ENCODE assay signal across 8 mouse cellular contexts in the genomic region with DNA sequence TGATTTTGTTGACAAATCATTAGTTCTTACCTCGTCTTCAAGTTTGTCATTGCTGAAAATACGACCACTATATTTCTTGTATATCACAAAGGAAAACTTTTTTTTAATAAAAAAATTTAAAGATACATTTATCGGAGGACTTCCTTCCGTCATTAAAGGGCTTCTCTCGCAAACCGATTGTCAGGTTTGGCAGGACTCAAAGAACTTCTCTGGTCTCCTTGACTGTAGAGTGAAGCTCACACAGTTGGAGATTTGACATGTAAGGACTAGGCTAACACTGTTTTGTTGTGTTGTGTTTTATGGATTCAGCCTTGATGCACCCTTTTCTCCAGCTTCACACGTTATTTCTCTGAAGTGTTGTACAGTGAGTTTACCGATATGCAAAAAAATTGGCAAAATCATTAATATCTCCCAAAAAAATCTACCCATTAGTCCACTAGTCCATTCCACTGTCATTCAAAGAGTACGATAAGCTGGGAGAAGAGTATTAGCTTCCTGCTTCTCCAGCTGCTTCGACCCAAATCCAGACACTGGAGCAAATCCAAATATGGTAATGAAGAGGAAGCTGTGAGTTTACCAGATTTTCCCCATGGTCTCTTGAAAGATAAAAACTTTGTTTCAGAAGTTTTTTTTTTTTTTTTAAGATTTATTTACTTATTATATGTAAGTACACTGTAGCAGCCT. TPM values are rescaled to one million over a fixed set of nuclear protein-coding genes. Genes with fewer than 3 reads are reported as not detected.
DNase-seq lines count a peak whose midpoint lies in the region; ATAC-seq and TF ChIP-seq lines count a peak whose summit lies in the region.

A gene (minus strand): TSS at position 127 of the 684 bp plus-strand sequence.

- TF ChIP-seq RAD21 in MEL (IDR thresholded peaks at IDR 0.05; ENCODE audit: low read depth, low read length), result no peak

- H3K36me3 ChIP-seq in kidney, embryonic 14.5 days (ENCODE audit: control insufficient read depth, insufficient read depth, low read length), result no peaks in the 10 kb centered on the region
- H3K36me3 ChIP-seq in MEL (ENCODE audit: control insufficient read depth in 1 of 2, insufficient read depth in 2 of 2, low read length in 2 of 2), result peaks cover 0 to 8% of the 10 kb centered on the region in 2 experiments; a peak in 2 of 4 replicates
- H3K36me3 ChIP-seq in forebrain, embryonic 14.5 days (ENCODE audit: control insufficient read depth, insufficient read depth, low read length), result no peaks in the 10 kb centered on the region
- no peaks in the 10 kb centered on the region for H3K36me3 ChIP-seq in hindbrain, embryonic 10.5 days
- no peaks in the 10 kb centered on the region for H3K36me3 ChIP-seq in liver, embryonic 12.5 days
- H3K36me3 ChIP-seq in splenic B cell, adult 2 months (ENCODE audit: control insufficient read depth, insufficient read depth, low read length, poor library complexity, severe bottlenecking), result no peaks in the 10 kb centered on the region

- no peak for TF ChIP-seq POLR2A in MEL (IDR thresholded peaks at IDR 0.05; ENCODE audit: control insufficient read depth in 1 of 2, insufficient read depth in 1 of 2, low read depth in 1 of 2, low read length in 2 of 2, poor library complexity in 1 of 2)

- H3K4me2 ChIP-seq in kidney, embryonic 14.5 days (replicated peaks; ENCODE audit: low read depth, low read length), result peak within 1 kb of the TSS; percentile 47
- H3K4me2 ChIP-seq in forebrain, embryonic 14.5 days (ENCODE audit: low read length), result peak within 1 kb of the TSS; percentile 66
- H3K4me2 ChIP-seq in liver, embryonic 12.5 days, result peak within 1 kb of the TSS; percentile 99

- H3K4me1 ChIP-seq in kidney, embryonic 14.5 days (ENCODE audit: control insufficient read depth, insufficient read depth, low read length), result 0 out of 2 replicates have a peak, but pooled peaks cover 4% of the 10 kb centered on the region
- H3K4me1 ChIP-seq in MEL (ENCODE audit: control insufficient read depth in 1 of 2, insufficient read depth in 2 of 2, low read length in 2 of 2), result peaks cover under 1 to 3% of the 10 kb centered on the region in 2 experiments; a peak in 1 of 4 replicates
- peaks cover 7% of the 10 kb centered on the region; the same call in 1 of the 2 replicates for H3K4me1 ChIP-seq in forebrain, embryonic 14.5 days (ENCODE audit: control insufficient read depth, insufficient read depth, low read length)
- H3K4me1 ChIP-seq in hindbrain, embryonic 10.5 days (replicated peaks), result peaks cover 20% of the 10 kb centered on the region
- peaks cover 27% of the 10 kb centered on the region for H3K4me1 ChIP-seq in liver, embryonic 12.5 days

- peak within 1 kb of the TSS; percentile 88 for H3K4me3 ChIP-seq in kidney, embryonic 14.5 days (ENCODE audit: low read length)
- H3K4me3 ChIP-seq in MEL (ENCODE audit: control insufficient read depth in 1 of 2, insufficient read depth in 1 of 2, low read depth in 2 of 2, low read length in 2 of 2), result peak within 1 kb of the TSS; percentile 85 to 98
- H3K4me3 ChIP-seq in forebrain, embryonic 14.5 days (ENCODE audit: low read depth, low read length), result peak within 1 kb of the TSS; percentile 95
- H3K4me3 ChIP-seq in hindbrain, embryonic 10.5 days, result peak within 1 kb of the TSS; percentile 92
- H3K4me3 ChIP-seq in liver, embryonic 12.5 days, result peak within 1 kb of the TSS; percentile 89

- H3K27me3 ChIP-seq in kidney, embryonic 14.5 days (ENCODE audit: control insufficient read depth, insufficient read depth, low read length), result no peaks in the 10 kb centered on the region
- H3K27me3 ChIP-seq in MEL (ENCODE audit: control insufficient read depth in 1 of 2, insufficient read depth in 2 of 2, low read length in 2 of 2), result peaks cover 0 to 3% of the 10 kb centered on the region in 2 experiments; a peak in 3 of 4 replicates
- no peaks in the 10 kb centered on the region for H3K27me3 ChIP-seq in forebrain, embryonic 14.5 days (replicated peaks; ENCODE audit: control insufficient read depth, insufficient read depth, low read length)
- peaks cover 10% of the 10 kb centered on the region; the same call in 1 of the 2 replicates for H3K27me3 ChIP-seq in hindbrain, embryonic 10.5 days (ENCODE audit: insufficient read depth, poor library complexity, severe bottlenecking)
- no peaks in the 10 kb centered on the region; the same call in 1 of the 2 replicates for H3K27me3 ChIP-seq in liver, embryonic 12.5 days (replicated peaks)
- H3K27me3 ChIP-seq in splenic B cell, adult 2 months (ENCODE audit: control insufficient read depth, insufficient read depth, low read length, poor library complexity, severe bottlenecking), result peaks cover 2% of the 10 kb centered on the region; the same call in 1 of the 2 replicates

- H3K9ac ChIP-seq in kidney, embryonic 14.5 days (ENCODE audit: low read depth, low read length), result peak within 1 kb of the TSS; percentile 91
- H3K9ac ChIP-seq in MEL (ENCODE audit: control insufficient read depth, low read depth, low read length, poor library complexity, severe bottlenecking), result peak within 1 kb of the TSS; percentile 88
- H3K9ac ChIP-seq in forebrain, embryonic 14.5 days (ENCODE audit: low read length), result peak within 1 kb of the TSS; percentile 90
- peak within 1 kb of the TSS; percentile 81 for H3K9ac ChIP-seq in liver, embryonic 12.5 days

- 46% methylated on average over 10 of the region's 10 CpGs for WGBS in kidney, embryonic 14.5 days
- 38% methylated on average over 10 of the region's 10 CpGs for WGBS in forebrain, embryonic 14.5 days
- WGBS in hindbrain, embryonic 10.5 days, result 50% methylated on average over 10 of the region's 10 CpGs
- WGBS in liver, embryonic 12.5 days (ENCODE audit: insufficient replicate concordance), result 29% methylated on average over 10 of the region's 10 CpGs

- TF ChIP-seq CTCF in MEL (IDR thresholded peaks at IDR 0.05 in 2 of 3, conservative IDR thresholded peaks at IDR 0.05 in 1 of 3; ENCODE audit: control insufficient read depth in 1 of 3, insufficient read depth in 1 of 3, low read depth in 2 of 3, low read length in 3 of 3, poor library complexity in 1 of 3, severe bottlenecking in 1 of 3), result no peak

- H3K27ac ChIP-seq in kidney, embryonic 14.5 days (ENCODE audit: low read depth, low read length), result peak within 1 kb of the TSS; percentile 90
- H3K27ac ChIP-seq in MEL (ENCODE audit: control insufficient read depth, low read depth, low read length), result no peak within 1 kb of the TSS
- peak within 1 kb of the TSS; percentile 85 for H3K27ac ChIP-seq in forebrain, embryonic 14.5 days (ENCODE audit: low read depth, low read length)
- H3K27ac ChIP-seq in hindbrain, embryonic 10.5 days, result peak within 1 kb of the TSS; percentile 95
- H3K27ac ChIP-seq in liver, embryonic 12.5 days, result peak within 1 kb of the TSS; percentile 65

- DNase-seq in kidney, postnatal 10 days, result no peak
- DNase-seq in MEL (ENCODE audit: low read depth, low spot score) (peak; percentile 51), adipocyte (ENCODE audit: low spot score) (no peak)
- peak; percentile 29 for DNase-seq in forebrain, embryonic 14.5 days (ENCODE audit: low spot score)
- no peak for DNase-seq in hindbrain, embryonic 10.5 days (ENCODE audit: low spot score)
- peak; percentile 15 for DNase-seq in splenic B cell, adult 2 months (ENCODE audit: low read depth, low spot score)

- TF ChIP-seq EP300 in MEL (IDR thresholded peaks at IDR 0.05; ENCODE audit: low read depth in 1 of 2, low read length in 2 of 2), result 0 out of 4 replicates have a peak, but pooled peaks have one; percentile 4 to 13

- no peaks in the 10 kb centered on the region for H3K9me3 ChIP-seq in kidney, embryonic 14.5 days (ENCODE audit: control insufficient read depth, low read length)
- no peaks in the 10 kb centered on the region for H3K9me3 ChIP-seq in MEL (replicated peaks; ENCODE audit: insufficient read depth, low read length)
- H3K9me3 ChIP-seq in forebrain, embryonic 14.5 days (replicated peaks; ENCODE audit: control insufficient read depth, low read length), result no peaks in the 10 kb centered on the region
- no peaks in the 10 kb centered on the region for H3K9me3 ChIP-seq in hindbrain, embryonic 10.5 days
- no peaks in the 10 kb centered on the region for H3K9me3 ChIP-seq in liver, embryonic 12.5 days (replicated peaks)

- peaks cover 7% of the 10 kb centered on the region; the same call in 1 of the 2 replicates for H3K79me2 ChIP-seq in MEL (ENCODE audit: control insufficient read depth, insufficient read depth, low read length, poor library complexity)

- ATAC-seq in kidney, embryonic 14.5 days (ENCODE audit: low FRiP score, low TSS enrichment), result no peak
- ATAC-seq in forebrain, embryonic 14.5 days, result no peak
- no peak for ATAC-seq in liver, embryonic 12.5 days

TF ChIP-seq in MEL, 35 proteins besides CTCF, POLR2A, EP300 and RAD21:
- TF ChIP-seq RCOR1 (IDR thresholded peaks at IDR 0.05; ENCODE audit: low read depth, low read length) (peak; percentile 85), ZC3H11A (IDR thresholded peaks at IDR 0.05; ENCODE audit: low read depth, low read length) (no peak), ETS1 (IDR thresholded peaks at IDR 0.05; ENCODE audit: low read depth, low read length) (no peak), NRF1 (IDR thresholded peaks at IDR 0.05; ENCODE audit: insufficient read depth, low read depth, low read length, poor library complexity, severe bottlenecking) (no peak), UBTF (IDR thresholded peaks at IDR 0.05; ENCODE audit: borderline replicate concordance, insufficient read depth, low read depth, low read length) (no peak), GATA1 (IDR thresholded peaks at IDR 0.05; ENCODE audit: low read depth, low read length) (peak; percentile 12; the same call in 1 of the 2 replicates), MAFK (IDR thresholded peaks at IDR 0.05; ENCODE audit: borderline replicate concordance, low read depth, low read length) (no peak), SIN3A (IDR thresholded peaks at IDR 0.05; ENCODE audit: low read length) (no peak; the same call in 1 of the 2 replicates), MXI1 (IDR thresholded peaks at IDR 0.05; ENCODE audit: low read depth, low read length) (0 out of 2 replicates have a peak, but pooled peaks have one; percentile 21), SMC3 (IDR thresholded peaks at IDR 0.05; ENCODE audit: low read depth, low read length) (no peak), ZNF384 (IDR thresholded peaks at IDR 0.05; ENCODE audit: low read depth, low read length) (peak; percentile 64)

RNA-seq across cellular contexts. Expression of the gene that starts here (rescaled TPM):
- 48.8 and 55.6 TPM in 2 replicates for polyA plus RNA-seq in kidney, embryonic 14.5 days (2014; fragmentation: Nextera tagmentation; extraction: Ambion mirVana)
- total RNA-seq in MEL (2012; rRNA removed), result 2.5 and 3.2 TPM in 2 replicates
- polyA plus RNA-seq in MEL (2012; ENCODE audit: insufficient read depth in 1 of 2, insufficient read length in 2 of 2, low read depth in 1 of 2, low replicate concordance in 2 of 2, missing spikeins in 1 of 2), result 1 to 10 TPM in 1 of 2 experiments, not detected in 1; 4.5 TPM
- polyA plus RNA-seq in forebrain, embryonic 14.5 days (2014; fragmentation: Nextera tagmentation; extraction: Ambion mirVana), result 62.4 and 86.8 TPM in 2 replicates
- polyA plus RNA-seq in hindbrain, embryonic 10.5 days (2016; fragmentation: Nextera tagmentation; extraction: Ambion mirVana), result 26.6 and 29.8 TPM in 2 replicates
- 9.2 and 10.0 TPM in 2 replicates for polyA plus RNA-seq in liver, embryonic 12.5 days (2016; fragmentation: Nextera tagmentation; extraction: Ambion mirVana)

Comparison
In these comparisons a context has a peak if more than half of its experiments do, and no peak if none do; other contexts are left out.
1. H3K4me2 ChIP-seq: peak in every context shown above with its lines; median percentile 99 in liver, embryonic 12.5 days; 66 in forebrain, embryonic 14.5 days; 47 in kidney, embryonic 14.5 days.
2. DNase-seq: peak in MEL (single experiment), forebrain, embryonic 14.5 days (single experiment) and splenic B cell, adult 2 months (single experiment); none in kidney, postnatal 10 days (single experiment), hindbrain, embryonic 10.5 days (single experiment) and adipocyte (single experiment).
3. Peak in every context shown above with its lines, with median percentiles within 50 percentile points of each other: H3K4me3 ChIP-seq and H3K9ac ChIP-seq.